Mouse (Mus musculus) adrenal gland, postnatal 4 days (tissue): ENCODE measurements around the gene Vps52. TPM values are rescaled to one million over a fixed set of nuclear protein-coding genes. Genes with fewer than 3 reads are reported as not detected.
A peak's percentile ranks its signal among the peaks of the same experiment; 100 is the strongest.
"Not testable (repeated sequence)": the region's sequence is repeated elsewhere in the genome, so short reads cannot be mapped to it uniquely, and the experiment has no call there.

Experiments used
- DNase-seq, 2 experiments: peaks; one replicate each; pipeline ENCODE4 v3.0.0; 2021 to 2022; ENCODE audit warnings: low spot score in 2 of 2, mixed read lengths in 2 of 2
- total RNA-seq, 2 experiments: library from RNA; stranded (reverse); gene quantifications; 2 replicates each; pipeline ENCODE4 v1.2.3; 2021

Vps52 gene
- total RNA-seq, 2 experiments from 2014 or later, result 62.8 to 72.5 TPM

GRCm38 (mm10) chr17:33999341-34000149 lies 43.9 kb downstream of the Vps52 start:
- DNase-seq, result no peak

GRCm38 (mm10) chr17:34000150-34000537 lies 44.5 kb downstream of the Vps52 start, which contains the start of gene H2-K1:
TSS of gene H2-K1 (minus strand) at chr17:34000347.
- peak; percentile 74 to 80 for DNase-seq

- DNase-seq, result not testable (repeated sequence)
These were observed 45.2 kb downstream of the Vps52 start for GRCm38 (mm10) chr17:34000796-34001195.

GRCm38 (mm10) chr17:34003426-34003825 lies 47.8 kb downstream of the Vps52 start:
- no peak for DNase-seq

- DNase-seq, result no peak
These were observed 51.0 kb downstream of the Vps52 start for GRCm38 (mm10) chr17:34006570-34006969.

- no peak for DNase-seq
These were observed 54.5 kb downstream of the Vps52 start for GRCm38 (mm10) chr17:34010156-34010555.

GRCm38 (mm10) chr17:34013436-34013835 lies 57.8 kb downstream of the Vps52 start:
- DNase-seq, result no peak

Other genes starting within 250 kb of the Vps52 start
- 10 to 100 TPM; 85.4 to 85.6 TPM for gene March2, start 237.1 kb upstream of the Vps52 start, total RNA-seq
- gene Rab11b, start 195.3 kb upstream of the Vps52 start, total RNA-seq, result 100 to 1,000 TPM; 305 to 306 TPM
- 10 to 100 TPM; 43.9 to 68.2 TPM for gene Angptl4, start 174.0 kb upstream of the Vps52 start, total RNA-seq
- gene Kank3, start 145.3 kb upstream of the Vps52 start, total RNA-seq, result 100 to 1,000 TPM; 117 to 136 TPM
- 1,000 to 10,000 TPM; 1,918 to 2,060 TPM for gene Rps28, start 131.2 kb upstream of the Vps52 start, total RNA-seq
- gene Ndufa7, start 131.2 kb upstream of the Vps52 start, total RNA-seq, result 100 to 1,000 TPM; 354 to 402 TPM
- 10 to 100 TPM; 34.3 to 36.0 TPM for gene Cd320, start 112.7 kb upstream of the Vps52 start, total RNA-seq
- not detected for gene Gm7029, start 82.0 kb upstream of the Vps52 start, total RNA-seq
- 10 to 100 TPM; 30.5 to 31.0 TPM for gene Kifc1, start 65.2 kb upstream of the Vps52 start, total RNA-seq
- gene Platr17, start 50.7 kb upstream of the Vps52 start, total RNA-seq, result not detected
- gene Daxx, start 46.4 kb upstream of the Vps52 start, total RNA-seq, result 10 to 100 TPM; 34.7 to 37.8 TPM
- gene Tapbp, start 39.9 kb upstream of the Vps52 start, total RNA-seq, result 100 to 1,000 TPM; 122 to 131 TPM
- 10 to 100 TPM; 43.0 to 47.1 TPM for gene Zbtb22, start 39.9 kb upstream of the Vps52 start, total RNA-seq
- 10 to 100 TPM; 87.9 to 94.5 TPM for gene Rgl2, start 26.3 kb upstream of the Vps52 start, total RNA-seq
- gene Pfdn6, start 15.5 kb upstream of the Vps52 start, total RNA-seq, result 10 to 100 TPM; 96.5 to 98.1 TPM
- 10 to 100 TPM; 35.1 to 35.2 TPM for gene Wdr46, start 15.2 kb upstream of the Vps52 start, total RNA-seq
- 1 to 10 TPM; 7.1 to 7.2 TPM for gene B3galt4, start 4.3 kb upstream of the Vps52 start, total RNA-seq
- gene Rps18, start 189 bp downstream of the Vps52 start, total RNA-seq, result 1,000 to 10,000 TPM; 1,180 to 1,281 TPM
- 100 to 1,000 TPM; 173 to 174 TPM for gene H2-K1, start 44.5 kb downstream of the Vps52 start, total RNA-seq
- 10 to 100 TPM; 49.0 to 54.3 TPM for gene Ring1, start 68.9 kb downstream of the Vps52 start, total RNA-seq
- gene H2-Ke6, start 72.2 kb downstream of the Vps52 start, total RNA-seq, result 100 to 1,000 TPM; 135 to 144 TPM
- gene Slc39a7, start 75.9 kb downstream of the Vps52 start, total RNA-seq, result 100 to 1,000 TPM; 145 to 156 TPM
- gene Rxrb, start 76.0 kb downstream of the Vps52 start, total RNA-seq, result 10 to 100 TPM; 74.5 to 78.0 TPM
- 1 to 10 TPM; 3.1 to 6.4 TPM for gene Col11a2, start 83.6 kb downstream of the Vps52 start, total RNA-seq
- under 1 TPM in 1 of 2 experiments, not detected in 1; 0.31 TPM for gene H2-Oa, start 136.5 kb downstream of the Vps52 start, total RNA-seq
- gene H2-DMa, start 163.7 kb downstream of the Vps52 start, total RNA-seq, result 10 to 100 TPM; 11.2 to 11.7 TPM
- gene Brd2, start 166.8 kb downstream of the Vps52 start, total RNA-seq, result 100 to 1,000 TPM; 225 to 226 TPM
- 1 to 10 TPM; 1.2 to 3.0 TPM for gene H2-DMb2, start 187.5 kb downstream of the Vps52 start, total RNA-seq
- 1 to 10 TPM; 1.9 to 3.8 TPM for gene H2-DMb1, start 197.3 kb downstream of the Vps52 start, total RNA-seq
- gene Tap1, start 231.7 kb downstream of the Vps52 start, total RNA-seq, result 10 to 100 TPM; 20.8 to 22.1 TPM
- 10 to 100 TPM; 12.6 to 15.0 TPM for gene Psmb9, start 232.0 kb downstream of the Vps52 start, total RNA-seq
- 10 to 100 TPM; 25.0 to 27.4 TPM for gene Psmb8, start 241.9 kb downstream of the Vps52 start, total RNA-seq
- 10 to 100 TPM; 32.9 to 33.2 TPM for gene Tap2, start 247.7 kb downstream of the Vps52 start, total RNA-seq